Mouse (Mus musculus): ENCODE measurements around the gene Olfr716. TPM values are rescaled to one million over a fixed set of nuclear protein-coding genes. Genes with fewer than 3 reads are reported as not detected.
"Not testable (repeated sequence)": the region's sequence is repeated elsewhere in the genome, so short reads cannot be mapped to it uniquely, and the experiment has no call there.

Olfr716 gene
- not detected in 2 replicates for polyA plus RNA-seq (2015; fragmentation: Nextera tagmentation; extraction: Ambion mirVana)

DNA sequence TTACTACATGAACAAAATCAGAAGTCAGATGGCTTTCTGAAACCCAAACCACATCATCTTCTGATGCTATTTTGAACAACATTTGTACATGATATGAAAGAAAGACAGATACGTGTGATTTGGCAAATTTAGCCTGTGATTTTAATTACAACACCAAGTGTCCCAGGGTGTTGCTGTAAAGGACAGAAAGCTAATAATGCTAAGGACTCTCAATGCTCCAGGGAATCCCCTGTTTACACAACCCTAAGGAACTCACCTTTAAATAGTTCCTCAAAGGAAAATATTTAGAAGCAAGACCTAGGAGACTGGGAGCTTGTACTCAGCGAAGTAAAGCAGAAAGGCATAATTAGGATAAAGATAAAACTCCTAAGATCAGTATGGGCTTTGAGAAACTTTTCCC, at the start of gene Olfr716:
Olfr716 (plus strand) TSS at position 301 of the 400 bp plus-strand sequence.
- ATAC-seq (ENCODE audit: low FRiP score, low read depth); H3K9me3 ChIP-seq; H3K4me2 ChIP-seq; H3K36me3 ChIP-seq; H3K9ac ChIP-seq; H3K4me1 ChIP-seq (replicated peaks); H3K27ac ChIP-seq (replicated peaks); H3K4me3 ChIP-seq; H3K27me3 ChIP-seq: not testable (repeated sequence)
- WGBS = 70% methylated on average over 2 of the region's 2 CpGs

DNA sequence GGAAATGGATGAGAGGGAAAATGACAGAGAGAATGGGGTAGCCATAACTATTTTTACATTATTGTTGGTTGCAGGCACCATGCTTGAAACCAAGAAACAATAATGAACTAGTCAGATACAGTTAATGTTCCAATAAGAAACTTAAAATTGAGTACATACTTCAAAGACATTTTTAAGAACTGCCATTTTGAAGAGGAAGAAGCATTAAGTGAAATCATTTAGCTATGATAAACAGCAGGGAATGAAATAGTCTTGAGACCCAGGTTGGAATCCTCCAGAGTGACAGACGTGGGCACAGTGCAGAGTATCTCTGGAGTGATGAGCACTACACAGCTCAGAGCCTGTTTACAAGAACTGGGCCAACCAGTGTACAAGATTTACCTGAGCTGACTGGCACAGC, 45.2 kb upstream of the Olfr716 start, which contains the start of gene Olfr17:
Olfr17 (plus strand) TSS at position 301 of the 400 bp plus-strand sequence.
- no peaks in the 10 kb centered on the region for H3K9me3 ChIP-seq
- no peaks in the 10 kb centered on the region for H3K36me3 ChIP-seq
- H3K27ac ChIP-seq (replicated peaks) = no peak within 1 kb of the TSS
- WGBS = 70% methylated on average over 1 of the region's 1 CpGs
- ATAC-seq (ENCODE audit: low FRiP score, low read depth) = no peak
- no peak within 1 kb of the TSS for H3K4me3 ChIP-seq
- no peaks in the 10 kb centered on the region for H3K27me3 ChIP-seq
- no peak within 1 kb of the TSS for H3K9ac ChIP-seq
- no peaks in the 10 kb centered on the region for H3K4me1 ChIP-seq (replicated peaks)
- no peak within 1 kb of the TSS for H3K4me2 ChIP-seq

DNA sequence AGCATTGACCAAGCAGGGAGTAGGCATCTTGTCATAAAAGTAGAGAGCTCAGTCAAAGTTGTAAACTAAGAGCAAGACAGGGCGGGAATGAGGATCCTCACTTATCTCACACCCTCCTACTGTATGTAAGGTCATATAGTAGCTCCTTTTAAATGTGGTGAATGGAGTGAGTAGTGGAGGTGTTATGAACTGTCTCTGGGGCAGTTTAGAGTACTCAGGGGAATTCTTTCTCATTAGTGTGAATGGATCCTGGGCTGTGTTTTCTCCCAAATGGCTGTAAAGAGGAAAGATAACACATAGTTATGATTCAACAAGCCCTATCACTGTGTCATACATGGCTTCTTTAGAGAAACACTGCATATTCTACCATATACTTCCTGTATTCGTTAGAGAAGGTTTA, 27.9 kb upstream of the Olfr716 start, which contains the start of gene Olfr715b:
Olfr715b (minus strand) TSS at position 101 of the 400 bp plus-strand sequence.
- WGBS = 89% methylated on average over 2 of the region's 2 CpGs
- not testable (repeated sequence) for H3K27me3 ChIP-seq; ATAC-seq (ENCODE audit: low FRiP score, low read depth); H3K4me3 ChIP-seq; H3K36me3 ChIP-seq; H3K4me2 ChIP-seq; H3K4me1 ChIP-seq (replicated peaks); H3K27ac ChIP-seq (replicated peaks); H3K9me3 ChIP-seq; H3K9ac ChIP-seq

DNA sequence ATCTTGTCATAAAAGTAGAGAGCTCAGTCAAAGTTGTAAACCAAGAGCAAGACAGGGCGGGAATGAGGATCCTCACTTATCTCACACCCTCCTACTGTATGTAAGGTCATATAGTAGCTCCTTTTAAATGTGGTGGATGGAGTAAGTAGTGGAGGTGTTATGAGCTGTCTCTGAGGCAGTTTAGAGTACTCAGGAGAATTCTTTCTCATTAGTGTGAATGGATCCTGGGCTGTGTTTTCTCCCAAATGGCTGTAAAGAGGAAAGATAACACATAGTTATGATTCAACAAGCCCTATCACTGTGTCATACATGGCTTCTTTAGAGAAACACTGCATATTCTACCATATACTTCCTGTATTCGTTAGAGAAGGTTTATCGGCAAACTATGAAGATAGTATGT, 7.1 kb upstream of the Olfr716 start, which contains the start of gene Olfr715:
Olfr715 (minus strand) TSS at position 101 of the 400 bp plus-strand sequence.
- not testable (repeated sequence) for H3K9me3 ChIP-seq; ATAC-seq (ENCODE audit: low FRiP score, low read depth); H3K27me3 ChIP-seq; H3K4me3 ChIP-seq; H3K27ac ChIP-seq (replicated peaks); H3K36me3 ChIP-seq; H3K9ac ChIP-seq; H3K4me2 ChIP-seq; H3K4me1 ChIP-seq (replicated peaks)
- 98% methylated on average over 3 of the region's 3 CpGs for WGBS

DNA sequence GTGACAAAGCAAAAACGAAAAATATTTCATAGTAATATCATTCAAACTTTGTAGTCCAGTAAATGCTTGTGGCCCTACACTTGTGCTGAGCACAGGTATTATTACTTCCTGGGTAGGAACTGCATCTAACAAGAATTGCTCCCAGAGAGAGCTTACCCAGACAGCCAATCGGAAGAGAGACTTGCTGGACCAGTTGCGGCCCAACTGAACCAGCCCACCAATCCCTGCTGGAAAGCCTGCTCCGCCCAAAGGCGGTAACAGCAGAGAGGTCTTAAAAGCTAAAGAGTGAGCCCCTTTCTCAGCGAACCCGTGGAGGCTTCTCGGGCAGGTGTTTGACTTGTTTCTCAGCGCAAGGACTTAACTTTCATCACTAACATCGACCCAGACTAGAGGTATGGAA, 28.6 kb downstream of the Olfr716 start, which contains the start of gene Nlrp14:
Nlrp14 (plus strand) TSS at position 301 of the 400 bp plus-strand sequence.
- ATAC-seq (ENCODE audit: low FRiP score, low read depth) = no peak
- WGBS = 88% methylated on average over 10 of the region's 10 CpGs

DNA sequence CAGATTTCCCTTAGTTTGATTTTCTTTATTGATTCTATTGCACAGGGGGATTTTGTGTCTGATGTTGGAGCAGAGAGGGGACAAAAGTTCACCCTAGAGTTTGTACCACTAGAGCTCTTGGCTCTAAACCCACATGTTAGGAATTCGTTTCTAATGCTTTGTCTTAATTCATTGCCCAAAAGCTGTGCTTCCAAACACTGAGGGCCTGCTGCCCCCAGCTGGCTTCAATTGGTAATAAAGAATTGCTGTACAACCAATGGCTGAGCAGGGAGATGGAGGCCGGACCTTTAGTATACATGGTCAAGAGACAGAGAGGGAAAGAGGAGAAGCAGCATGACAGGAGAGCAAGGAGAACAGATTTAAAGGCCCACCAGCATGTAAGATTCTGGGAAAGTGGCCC, 42.3 kb downstream of the Olfr716 start:
- no peaks in the 10 kb centered on the region for H3K4me1 ChIP-seq (replicated peaks)

More for the DNA sequence above, 28.6 kb downstream of the Olfr716 start, which contains the start of gene Nlrp14:
- no peaks in the 10 kb centered on the region for H3K27me3 ChIP-seq
- no peaks in the 10 kb centered on the region for H3K9me3 ChIP-seq
- no peaks in the 10 kb centered on the region for H3K4me1 ChIP-seq (replicated peaks)
- H3K4me2 ChIP-seq = no peak within 1 kb of the TSS
- H3K9ac ChIP-seq = no peak within 1 kb of the TSS
- H3K4me3 ChIP-seq = no peak within 1 kb of the TSS
- H3K36me3 ChIP-seq = no peaks in the 10 kb centered on the region
- no peak within 1 kb of the TSS for H3K27ac ChIP-seq (replicated peaks)

More for the DNA sequence above, 42.3 kb downstream of the Olfr716 start:
- ATAC-seq (ENCODE audit: low FRiP score, low read depth) = no peak
- no peak overlapping the region for H3K4me3 ChIP-seq
- no peak overlapping the region for H3K9ac ChIP-seq
- no peak overlapping the region for H3K4me2 ChIP-seq
- no peak overlapping the region for H3K27ac ChIP-seq (replicated peaks)
- H3K9me3 ChIP-seq = no peaks in the 10 kb centered on the region
- no peaks in the 10 kb centered on the region for H3K27me3 ChIP-seq
- no peaks in the 10 kb centered on the region for H3K36me3 ChIP-seq
- 48% methylated on average over 2 of the region's 2 CpGs for WGBS

Other genes starting within 250 kb of the Olfr716 start
- not detected in 2 replicates for gene Olfr707, start 237.1 kb upstream of the Olfr716 start, polyA plus RNA-seq (2015; fragmentation: Nextera tagmentation; extraction: Ambion mirVana)
- not detected in 2 replicates for gene Olfr1532-ps1, start 230.3 kb upstream of the Olfr716 start, polyA plus RNA-seq (2015; fragmentation: Nextera tagmentation; extraction: Ambion mirVana)
- not detected in 2 replicates for gene Olfr709-ps1, start 206.1 kb upstream of the Olfr716 start, polyA plus RNA-seq (2015; fragmentation: Nextera tagmentation; extraction: Ambion mirVana)
- gene Olfr710, start 190.0 kb upstream of the Olfr716 start, polyA plus RNA-seq (2015; fragmentation: Nextera tagmentation; extraction: Ambion mirVana) = not detected in 2 replicates
- not detected in 2 replicates for gene Olfr6, start 174.4 kb upstream of the Olfr716 start, polyA plus RNA-seq (2015; fragmentation: Nextera tagmentation; extraction: Ambion mirVana)
- gene Olfr711, start 162.9 kb upstream of the Olfr716 start, polyA plus RNA-seq (2015; fragmentation: Nextera tagmentation; extraction: Ambion mirVana) = not detected in 2 replicates
- not detected in 2 replicates for gene Olfr2, start 132.3 kb upstream of the Olfr716 start, polyA plus RNA-seq (2015; fragmentation: Nextera tagmentation; extraction: Ambion mirVana)
- gene Olfr713, start 107.2 kb upstream of the Olfr716 start, polyA plus RNA-seq (2015; fragmentation: Nextera tagmentation; extraction: Ambion mirVana) = not detected in 2 replicates
- gene Olfr714, start 67.3 kb upstream of the Olfr716 start, polyA plus RNA-seq (2015; fragmentation: Nextera tagmentation; extraction: Ambion mirVana) = not detected in 2 replicates
- not detected in 2 replicates for gene Olfr17, start 45.1 kb upstream of the Olfr716 start, polyA plus RNA-seq (2015; fragmentation: Nextera tagmentation; extraction: Ambion mirVana)
- not detected in 2 replicates for gene Olfr715b, start 28.0 kb upstream of the Olfr716 start, polyA plus RNA-seq (2015; fragmentation: Nextera tagmentation; extraction: Ambion mirVana)
- gene Olfr715, start 7.2 kb upstream of the Olfr716 start, polyA plus RNA-seq (2015; fragmentation: Nextera tagmentation; extraction: Ambion mirVana) = not detected in 2 replicates
- not detected in 2 replicates for gene Nlrp14, start 28.7 kb downstream of the Olfr716 start, polyA plus RNA-seq (2015; fragmentation: Nextera tagmentation; extraction: Ambion mirVana)
- not detected in 2 replicates for gene Rbmxl2, start 71.1 kb downstream of the Olfr716 start, polyA plus RNA-seq (2015; fragmentation: Nextera tagmentation; extraction: Ambion mirVana)
- gene Syt9, start 232.4 kb downstream of the Olfr716 start, polyA plus RNA-seq (2015; fragmentation: Nextera tagmentation; extraction: Ambion mirVana) = 11.5 and 12.7 TPM in 2 replicates

All from hindbrain, embryonic 15.5 days (tissue).